Mouse (Mus musculus) leukemia stem cell, adult 10-12 weeks (primary cell): ENCODE measurements around the gene Ccdc63. TPM values are rescaled to one million over a fixed set of nuclear protein-coding genes. Genes with fewer than 3 reads are reported as not detected.

Experiments used
- polyA plus RNA-seq: library from polyadenylated mRNA; stranded (reverse); fragments of >175 nt; gene quantifications from 2 replicates; pipeline ENCODE4 v1.2.3, GENCODE M21; 2012; ENCODE audit warnings: low replicate concordance

Gene Ccdc63
- polyA plus RNA-seq, result 0.03 TPM in 1 of 2 replicates, not detected in the other

DNA sequence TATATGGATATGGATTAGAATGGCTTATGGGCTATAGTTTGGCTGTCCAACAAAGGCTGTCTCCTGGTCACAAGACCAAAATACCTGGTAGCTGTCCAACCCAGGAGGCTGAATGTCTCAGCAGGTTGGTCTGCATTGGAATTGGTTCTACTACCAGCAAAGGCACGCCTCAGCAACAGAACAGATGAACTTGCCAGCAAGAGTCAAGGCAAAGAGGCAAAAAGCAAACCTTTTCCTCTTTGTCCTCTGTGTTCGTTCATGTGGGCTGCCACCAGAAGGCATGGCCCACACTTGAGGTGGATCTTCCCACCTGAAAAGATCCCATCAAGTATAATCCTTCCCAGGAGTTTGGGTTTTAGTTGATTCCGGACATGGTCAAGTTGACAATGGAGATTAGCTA lies at the start of gene Ccdc63:
Gene Ccdc63, minus strand, starts transcription at position 101 of the 400 bp plus-strand sequence.

DNA sequence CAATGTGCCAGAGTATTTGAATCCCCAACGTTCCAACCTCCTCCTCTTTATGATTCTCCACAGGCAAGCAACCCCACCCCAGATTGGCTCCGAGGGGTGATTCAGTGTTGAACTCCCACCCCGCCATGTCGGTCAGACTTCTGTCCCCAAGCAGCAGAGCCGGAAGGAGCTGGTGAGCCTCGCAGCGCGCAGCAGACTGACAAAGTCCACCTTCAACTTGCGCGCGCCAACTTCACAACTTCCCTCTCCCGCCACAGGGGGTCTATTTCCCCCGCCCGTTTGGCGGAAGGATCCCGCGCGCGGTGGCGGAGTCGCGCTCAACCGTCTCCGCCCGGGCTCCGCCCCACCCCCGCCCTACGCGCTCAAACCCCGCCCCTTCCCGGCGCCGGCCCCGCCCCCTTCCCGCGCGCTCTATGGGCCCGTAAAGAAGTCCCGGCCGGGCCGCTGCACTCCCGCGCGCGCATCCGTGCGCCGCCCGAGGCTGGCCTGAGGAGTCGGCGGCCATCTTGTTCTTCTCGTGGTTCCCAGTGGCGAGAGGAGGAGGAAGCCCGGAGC lies 17.3 kb upstream of the Ccdc63 start, which contains the start of gene Ppp1cc:
Gene Ppp1cc, plus strand, starts transcription at position 452 of the 555 bp plus-strand sequence.

Other genes starting within 250 kb of the Ccdc63 start
- 0.06 TPM in 1 of 2 replicates, not detected in the other for gene Cux2, start 90.7 kb downstream of the Ccdc63 start, polyA plus RNA-seq
- gene Myl2, start 39.9 kb downstream of the Ccdc63 start, polyA plus RNA-seq, result not detected in 2 replicates
- 112 and 162 TPM in 2 replicates for gene Ppp1cc, start 17.5 kb upstream of the Ccdc63 start, polyA plus RNA-seq
- gene Hvcn1, start 66.0 kb upstream of the Ccdc63 start, polyA plus RNA-seq, result 30.4 and 37.6 TPM in 2 replicates
- gene Tctn1, start 123.6 kb upstream of the Ccdc63 start, polyA plus RNA-seq, result 6.6 and 11.7 TPM in 2 replicates
- 8.2 and 25.1 TPM in 2 replicates for gene Pptc7, start 143.5 kb upstream of the Ccdc63 start, polyA plus RNA-seq
- 0.88 and 1.6 TPM in 2 replicates for gene Rad9b, start 213.4 kb upstream of the Ccdc63 start, polyA plus RNA-seq
- gene Vps29, start 213.5 kb upstream of the Ccdc63 start, polyA plus RNA-seq, result 6.0 and 10.4 TPM in 2 replicates
- 21.2 and 28.3 TPM in 2 replicates for gene Gpn3, start 231.1 kb upstream of the Ccdc63 start, polyA plus RNA-seq
- 31.5 and 44.2 TPM in 2 replicates for gene Fam216a, start 231.5 kb upstream of the Ccdc63 start, polyA plus RNA-seq